Mouse (Mus musculus): Measurements from ENCODE around the gene Fcgr4. TPM values are rescaled to one million over a fixed set of nuclear protein-coding genes. Genes with fewer than 3 reads are reported as not detected.
"Not testable (repeated sequence)": the region's sequence is repeated elsewhere in the genome, so short reads cannot be mapped to it uniquely, and the experiment has no call there.

Fcgr4 gene
- polyA plus RNA-seq, 1 experiment from 2014 or later = 1.3 TPM

DNA sequence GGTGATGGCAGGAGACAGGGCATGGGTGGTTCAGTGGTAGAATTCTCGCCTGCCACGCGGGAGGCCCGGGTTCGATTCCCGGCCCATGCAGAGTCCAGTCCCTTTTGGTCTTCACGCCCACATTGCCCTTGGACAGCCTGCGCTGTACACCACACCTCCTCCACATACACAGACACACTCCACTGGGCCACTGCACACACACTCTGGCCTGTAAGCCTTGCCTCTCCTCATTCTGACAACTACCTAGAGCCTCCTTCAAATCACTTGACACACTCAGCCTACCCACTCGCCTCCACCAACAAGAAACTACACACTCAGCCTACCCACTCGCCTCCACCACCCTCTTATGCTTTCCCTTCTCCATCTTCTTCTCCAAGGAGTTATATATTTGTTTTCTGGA lies 55.6 kb downstream of the Fcgr4 start:
- H3K4me3 ChIP-seq; H3K27ac ChIP-seq; H3K36me3 ChIP-seq; H3K9ac ChIP-seq; H3K4me2 ChIP-seq; H3K4me1 ChIP-seq; H3K9me3 ChIP-seq (replicated peaks): not testable (repeated sequence)
- H3K27me3 ChIP-seq (replicated peaks) = peaks cover 54% of the 10 kb centered on the region
- peak; percentile 75 for ATAC-seq
- 5% methylated on average over 8 of the region's 10 CpGs for WGBS (ENCODE audit: insufficient replicate concordance)

DNA sequence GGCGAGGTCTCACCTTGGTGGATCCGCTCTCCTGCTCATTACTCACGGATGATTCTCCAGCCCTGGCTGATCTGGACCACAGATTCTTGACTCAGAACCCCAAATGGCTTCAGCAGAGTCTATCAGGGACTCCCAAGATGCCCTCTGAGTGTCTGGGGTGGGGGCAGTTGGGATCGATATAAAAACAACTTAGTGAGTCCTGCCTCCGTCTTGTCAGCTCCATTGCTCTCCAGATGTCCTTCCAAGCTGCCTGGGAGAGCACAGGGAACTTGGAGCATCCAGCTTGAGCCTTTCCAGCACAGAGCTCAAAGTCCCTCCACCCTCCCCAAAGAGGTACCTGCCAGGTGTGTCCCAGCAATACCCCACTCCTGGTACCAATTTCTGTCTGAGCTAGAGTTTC lies 57.5 kb downstream of the Fcgr4 start:
- H3K27me3 ChIP-seq (replicated peaks) = peaks cover 40% of the 10 kb centered on the region
- not testable (repeated sequence) for H3K4me2 ChIP-seq; H3K36me3 ChIP-seq; ATAC-seq; H3K27ac ChIP-seq; H3K9ac ChIP-seq; H3K4me1 ChIP-seq; H3K4me3 ChIP-seq; H3K9me3 ChIP-seq (replicated peaks)
- WGBS (ENCODE audit: insufficient replicate concordance) = 56% methylated on average over 4 of the region's 5 CpGs

DNA sequence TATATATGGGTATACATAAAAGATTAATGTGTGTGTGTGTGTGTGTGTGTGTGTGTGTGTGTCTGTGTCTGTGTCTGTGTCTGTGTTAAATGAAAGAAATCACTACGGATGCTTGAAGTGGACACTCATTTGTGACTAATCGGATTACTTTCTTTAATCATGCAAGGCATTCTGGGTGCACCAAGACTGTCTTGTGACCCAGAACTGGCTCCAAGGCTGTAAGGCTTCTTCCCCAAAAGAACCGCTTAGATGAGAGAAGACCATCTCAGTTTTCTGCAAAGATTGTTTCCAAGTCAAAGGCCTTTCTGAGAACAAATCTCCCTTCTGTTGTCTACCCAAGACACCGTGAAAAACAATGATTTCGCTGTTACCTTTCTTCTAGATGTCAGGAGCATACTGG lies 58.5 kb downstream of the Fcgr4 start:
- H3K36me3 ChIP-seq; H3K9me3 ChIP-seq (replicated peaks); ATAC-seq; H3K27ac ChIP-seq; H3K4me1 ChIP-seq; H3K4me2 ChIP-seq; H3K4me3 ChIP-seq; H3K9ac ChIP-seq: not testable (repeated sequence)
- H3K27me3 ChIP-seq (replicated peaks) = peaks cover 45% of the 10 kb centered on the region
- 38% methylated on average over 5 of the region's 5 CpGs for WGBS (ENCODE audit: insufficient replicate concordance)

DNA sequence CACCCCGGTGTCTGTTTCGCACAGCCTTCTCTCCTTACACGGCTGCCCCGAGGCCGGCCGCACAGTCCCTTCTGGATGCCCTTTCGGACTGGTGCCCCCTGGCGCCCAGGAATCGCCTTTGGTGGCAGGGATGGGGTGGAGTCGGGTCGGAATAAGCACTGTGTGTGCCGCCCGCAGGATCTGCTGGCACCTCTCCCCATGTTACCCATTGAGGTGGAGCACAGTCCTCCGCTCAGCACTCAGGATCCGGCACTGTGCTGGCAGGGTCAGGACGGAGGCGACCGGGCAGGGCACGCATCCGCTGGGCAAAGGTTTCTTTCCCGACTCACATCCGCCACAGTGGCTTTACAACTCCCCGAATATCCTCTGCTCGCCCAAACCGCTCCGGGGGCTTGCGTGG lies 59.2 kb downstream of the Fcgr4 start:
- peak overlapping the region; percentile 22 for H3K4me3 ChIP-seq
- ATAC-seq = not testable (repeated sequence)
- 5% methylated on average over 19 of the region's 27 CpGs for WGBS (ENCODE audit: insufficient replicate concordance)

DNA sequence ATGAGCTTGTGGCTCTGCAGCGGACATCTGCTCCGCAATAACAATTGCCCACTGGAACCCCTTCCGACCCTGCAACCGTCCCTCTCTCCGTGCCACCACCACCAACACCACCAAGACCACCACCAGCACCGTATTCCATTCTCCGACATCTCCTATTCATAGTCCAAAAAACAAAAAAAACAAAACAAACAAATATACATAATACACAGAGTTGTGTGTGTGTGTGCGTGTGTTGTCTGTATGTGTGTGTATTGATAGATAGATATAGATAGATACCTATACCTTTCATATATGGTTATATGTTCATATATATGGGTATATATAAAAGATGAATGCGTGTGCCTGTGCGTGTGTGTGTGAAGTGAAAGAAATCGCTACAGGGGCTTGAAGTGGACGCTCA lies 59.7 kb downstream of the Fcgr4 start:
- not testable (repeated sequence) for H3K36me3 ChIP-seq; H3K9ac ChIP-seq; H3K27ac ChIP-seq; ATAC-seq; H3K4me1 ChIP-seq; H3K9me3 ChIP-seq (replicated peaks)
- H3K27me3 ChIP-seq (replicated peaks) = peaks cover 45% of the 10 kb centered on the region
- H3K4me3 ChIP-seq = peak overlapping the region; percentile 2; the same call in 1 of the 2 replicates
- WGBS (ENCODE audit: insufficient replicate concordance) = 22% methylated on average over 12 of the region's 12 CpGs
- peak overlapping the region; percentile 43 for H3K4me2 ChIP-seq

More for the DNA sequence above, 59.2 kb downstream of the Fcgr4 start:
- Histone ChIP-seq H3K4me2 (peak overlapping the region; percentile 43), H3K27me3 (replicated peaks) (peaks cover 45% of the 10 kb centered on the region)
- not testable (repeated sequence) for H3K27ac ChIP-seq; H3K9ac ChIP-seq; H3K36me3 ChIP-seq; H3K9me3 ChIP-seq (replicated peaks); H3K4me1 ChIP-seq

DNA sequence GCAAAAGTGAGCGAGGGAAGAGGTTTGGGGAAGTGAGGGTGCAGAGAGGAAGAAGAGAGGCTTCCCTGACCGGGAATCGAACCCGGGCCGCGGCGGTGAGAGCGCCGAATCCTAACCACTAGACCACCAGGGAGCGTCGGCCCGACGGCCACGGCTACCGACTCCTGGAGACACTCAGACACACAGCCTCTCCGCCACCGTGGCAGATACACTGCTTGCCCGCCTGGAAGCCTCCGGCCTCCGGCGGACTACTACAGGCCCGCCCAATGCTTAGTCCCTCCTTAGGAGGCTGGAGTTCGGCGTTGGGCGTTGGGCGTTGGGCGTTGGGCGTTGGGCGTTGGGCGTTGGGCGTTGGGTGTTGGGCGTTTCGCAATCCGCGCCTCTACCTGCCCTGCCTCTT lies 60.6 kb downstream of the Fcgr4 start:
- WGBS (ENCODE audit: insufficient replicate concordance) = 0% methylated on average over 1 of the region's 35 CpGs
- H3K4me2 ChIP-seq = peak overlapping the region; percentile 39; the same call in 1 of the 2 replicates
- peak; percentile 74 for ATAC-seq

More for the DNA sequence above, 60.6 kb downstream of the Fcgr4 start:
- not testable (repeated sequence) for H3K4me3 ChIP-seq; H3K9me3 ChIP-seq (replicated peaks); H3K36me3 ChIP-seq; H3K9ac ChIP-seq; H3K4me1 ChIP-seq; H3K27ac ChIP-seq
- H3K27me3 ChIP-seq (replicated peaks) = peaks cover 37% of the 10 kb centered on the region

Small RNA genes lying within 50 kb of the gene (microRNA-seq; reads per million reads assigned to microRNA genes)
- gene Gm27552 = not detected
- gene Mir6546 = 25.0 reads per million, percentile 33 among the genes with 10 or more reads in this experiment

Other genes starting within 250 kb of the Fcgr4 start
- gene Atf6, start 151.1 kb upstream of the Fcgr4 start, polyA plus RNA-seq (2016; fragmentation: Nextera tagmentation; extraction: Ambion mirVana) = 9.6 and 10.6 TPM in 2 replicates
- gene Gm26620, start 133.9 kb upstream of the Fcgr4 start, polyA plus RNA-seq (2016; fragmentation: Nextera tagmentation; extraction: Ambion mirVana) = 0.46 and 0.50 TPM in 2 replicates
- gene Dusp12, start 133.4 kb upstream of the Fcgr4 start, polyA plus RNA-seq (2016; fragmentation: Nextera tagmentation; extraction: Ambion mirVana) = 25.7 and 27.3 TPM in 2 replicates
- gene Fcrlb, start 106.0 kb upstream of the Fcgr4 start, polyA plus RNA-seq (2016; fragmentation: Nextera tagmentation; extraction: Ambion mirVana) = 0.10 and 0.13 TPM in 2 replicates
- gene Fcrla, start 91.3 kb upstream of the Fcgr4 start, polyA plus RNA-seq (2016; fragmentation: Nextera tagmentation; extraction: Ambion mirVana) = 0.21 and 0.23 TPM in 2 replicates
- 1.7 and 1.9 TPM in 2 replicates for gene Fcgr2b, start 42.4 kb upstream of the Fcgr4 start, polyA plus RNA-seq (2016; fragmentation: Nextera tagmentation; extraction: Ambion mirVana)
- 16.1 and 17.0 TPM in 2 replicates for gene Fcgr3, start 46.0 kb downstream of the Fcgr4 start, polyA plus RNA-seq (2016; fragmentation: Nextera tagmentation; extraction: Ambion mirVana)
- gene Cfap126, start 95.0 kb downstream of the Fcgr4 start, polyA plus RNA-seq (2016; fragmentation: Nextera tagmentation; extraction: Ambion mirVana) = 2.1 and 2.3 TPM in 2 replicates
- gene Sdhc, start 131.7 kb downstream of the Fcgr4 start, polyA plus RNA-seq (2016; fragmentation: Nextera tagmentation; extraction: Ambion mirVana) = 140 and 155 TPM in 2 replicates
- gene Mpz, start 131.8 kb downstream of the Fcgr4 start, polyA plus RNA-seq (2016; fragmentation: Nextera tagmentation; extraction: Ambion mirVana) = 0.10 and 0.18 TPM in 2 replicates
- 1.1 and 1.2 TPM in 2 replicates for gene Pcp4l1, start 177.3 kb downstream of the Fcgr4 start, polyA plus RNA-seq (2016; fragmentation: Nextera tagmentation; extraction: Ambion mirVana)
- 0.23 and 0.36 TPM in 2 replicates for gene Nr1i3, start 195.1 kb downstream of the Fcgr4 start, polyA plus RNA-seq (2016; fragmentation: Nextera tagmentation; extraction: Ambion mirVana)
- gene Tomm40l, start 203.6 kb downstream of the Fcgr4 start, polyA plus RNA-seq (2016; fragmentation: Nextera tagmentation; extraction: Ambion mirVana) = 20.7 and 21.9 TPM in 2 replicates
- gene Apoa2, start 206.1 kb downstream of the Fcgr4 start, polyA plus RNA-seq (2016; fragmentation: Nextera tagmentation; extraction: Ambion mirVana) = 2,516 and 2,642 TPM in 2 replicates
- 55.8 and 60.7 TPM in 2 replicates for gene Fcer1g, start 215.4 kb downstream of the Fcgr4 start, polyA plus RNA-seq (2016; fragmentation: Nextera tagmentation; extraction: Ambion mirVana)
- 0.61 and 0.72 TPM in 2 replicates for gene Adamts4, start 231.5 kb downstream of the Fcgr4 start, polyA plus RNA-seq (2016; fragmentation: Nextera tagmentation; extraction: Ambion mirVana)
- gene Ndufs2, start 232.5 kb downstream of the Fcgr4 start, polyA plus RNA-seq (2016; fragmentation: Nextera tagmentation; extraction: Ambion mirVana) = 160 and 167 TPM in 2 replicates